Mouse (Mus musculus) C2C12 (cell line): ENCODE results near the gene Fam181a. TPM values are rescaled to one million over a fixed set of nuclear protein-coding genes. Genes with fewer than 3 reads are reported as not detected.

Experiments
- H3K27me3 ChIP-seq: one replicate; pipeline ENCODE4 v1.6.1; 2011; ENCODE audit not compliant: control insufficient read depth, insufficient read depth, insufficient read length
- H3K36me3 ChIP-seq: one replicate; pipeline ENCODE4 v1.6.1; 2011; ENCODE audit not compliant: control insufficient read depth, insufficient read depth
- H3K4me3 ChIP-seq: one replicate; pipeline ENCODE4 v1.5.1; 2011; ENCODE audit warnings: mild to moderate bottlenecking, control low read depth; ENCODE audit not compliant: poor library complexity, insufficient read depth, severe bottlenecking
- H3K79me2 ChIP-seq: one replicate; pipeline ENCODE4 v1.6.1; 2011; ENCODE audit not compliant: control insufficient read depth, insufficient read depth
- H3K79me3 ChIP-seq: one replicate; pipeline ENCODE4 v1.6.1; 2011; ENCODE audit warnings: low read depth, control low read depth
- H3ac ChIP-seq: one replicate; pipeline ENCODE3; 2011; ENCODE audit warnings: low read depth; ENCODE audit not compliant: control insufficient read depth, insufficient read length
- CEBPB ChIP-seq: IDR thresholded peaks from one replicate; pipeline ENCODE4 v1.6.1; 2011; ENCODE audit warnings: low read depth, mild to moderate bottlenecking, control low read depth, moderate library complexity
- CTCF ChIP-seq: IDR thresholded peaks from one replicate; pipeline ENCODE4 v1.5.1; 2011; ENCODE audit not compliant: control insufficient read depth, insufficient read depth, insufficient read length
- FOSL1 ChIP-seq: IDR thresholded peaks from one replicate; pipeline ENCODE4 v1.8.0; 2011; ENCODE audit warnings: mild to moderate bottlenecking, low read length; ENCODE audit not compliant: poor library complexity, insufficient read depth, severe bottlenecking
- MAX ChIP-seq: IDR thresholded peaks from one replicate; pipeline ENCODE4 v1.6.1; 2011; ENCODE audit warnings: mild to moderate bottlenecking, control low read depth
- MYOD1 ChIP-seq: IDR thresholded peaks from one replicate; pipeline ENCODE4 v1.6.1; 2011; ENCODE audit warnings: low read depth; ENCODE audit not compliant: control insufficient read depth, insufficient read length
- MYOG ChIP-seq: IDR thresholded peaks from one replicate; pipeline ENCODE4 v1.6.1; 2011; ENCODE audit not compliant: control insufficient read depth, insufficient read length; ENCODE audit errors: extremely low read depth
- USF1 ChIP-seq: IDR thresholded peaks from one replicate; pipeline ENCODE4 v1.6.1; 2011; ENCODE audit warnings: low read depth, mild to moderate bottlenecking, control low read depth, moderate library complexity
- polyA plus RNA-seq: library from polyadenylated mRNA; unstranded; fragments of >200 nt; fragmentation: generic; extraction: Trizol; gene quantifications from one replicate; pipeline ENCODE4 v1.2.1, GENCODE M21; 2012; ENCODE audit warnings: missing spikeins

Gene Fam181a
- polyA plus RNA-seq, 1 experiment = not detected

GRCm38 (mm10) chr12:103355746-103356414, 45.1 kb downstream of the Fam181a start, which contains the start of gene Asb2:
Gene Asb2, minus strand, starts transcription at chr12:103356001.
- no peak for TF ChIP-seq MAX
- peak; percentile 62 for TF ChIP-seq USF1
- no peaks in the 10 kb centered on the region for H3K79me3 ChIP-seq
- no peaks in the 10 kb centered on the region for H3K79me2 ChIP-seq
- no peaks in the 10 kb centered on the region for H3K27me3 ChIP-seq
- no peaks in the 10 kb centered on the region for H3K36me3 ChIP-seq
- H3K4me3 ChIP-seq = no peak within 1 kb of the TSS
- H3ac ChIP-seq = no peak within 1 kb of the TSS

GRCm38 (mm10) chr12:103356415-103356748, 45.6 kb downstream of the Fam181a start:
- H3K4me3 ChIP-seq = no peak overlapping the region
- no peaks in the 10 kb centered on the region for H3K36me3 ChIP-seq
- TF ChIP-seq CTCF (no peak), FOSL1 (no peak), MYOD1 (no peak), USF1 (no peak), MAX (no peak), CEBPB (no peak)
- no peaks in the 10 kb centered on the region for H3K79me2 ChIP-seq
- H3K79me3 ChIP-seq = no peaks in the 10 kb centered on the region
- no peak overlapping the region for H3ac ChIP-seq
- H3K27me3 ChIP-seq = no peaks in the 10 kb centered on the region

GRCm38 (mm10) chr12:103358216-103358615, 47.4 kb downstream of the Fam181a start:
- Histone ChIP-seq H3K4me3 (no peak overlapping the region), H3K79me2 (no peaks in the 10 kb centered on the region), H3K27me3 (no peaks in the 10 kb centered on the region), H3K36me3 (no peaks in the 10 kb centered on the region), H3K79me3 (no peaks in the 10 kb centered on the region), H3ac (no peak overlapping the region)
- TF ChIP-seq USF1 (no peak), MYOD1 (no peak), MAX (no peak), MYOG (no peak), FOSL1 (no peak)

GRCm38 (mm10) chr12:103358951-103359801, 48.4 kb downstream of the Fam181a start:
- Histone ChIP-seq H3K27me3 (no peaks in the 10 kb centered on the region), H3K36me3 (no peaks in the 10 kb centered on the region), H3K4me3 (no peak overlapping the region), H3ac (no peak overlapping the region), H3K79me2 (no peaks in the 10 kb centered on the region), H3K79me3 (no peaks in the 10 kb centered on the region)
- TF ChIP-seq CTCF = no peak
- TF ChIP-seq MYOD1 = peak; percentile 89

- no peaks in the 10 kb centered on the region for H3K79me3 ChIP-seq
- no peak overlapping the region for H3K4me3 ChIP-seq
- TF ChIP-seq CTCF (no peak), CEBPB (no peak), MAX (no peak), USF1 (no peak), FOSL1 (no peak), MYOG (no peak), MYOD1 (no peak)
- H3ac ChIP-seq = no peak overlapping the region
- H3K27me3 ChIP-seq = no peaks in the 10 kb centered on the region
- no peaks in the 10 kb centered on the region for H3K36me3 ChIP-seq
- H3K79me2 ChIP-seq = no peaks in the 10 kb centered on the region
Observed at GRCm38 (mm10) chr12:103360812-103361211, 50.0 kb downstream of the Fam181a start.
